Mouse (Mus musculus) lung, adult 2 months (tissue): ENCODE data around the gene Lpin1.

Experiments used
- CTCF ChIP-seq: fragments of 200-500 bp; IDR thresholded peaks from 2 replicates; pipeline ENCODE4 v1.5.1; 2011; ENCODE audit warnings: mild to moderate bottlenecking, low read length, control low read depth; ENCODE audit not compliant: insufficient read depth
- POLR2A ChIP-seq: fragments of 200-500 bp; IDR thresholded peaks from 2 replicates; pipeline ENCODE4 v1.6.1; 2011; ENCODE audit warnings: low read depth, mild to moderate bottlenecking, control low read depth, low read length, borderline replicate concordance; ENCODE audit errors: extremely low read depth

- TF ChIP-seq POLR2A (peak; percentile 29; the same call in 1 of the 2 replicates), CTCF (no peak)
Measured at GRCm38 (mm10) chr12:16588396-16589042, 22.2 kb downstream of the Lpin1 start.
